Mouse (Mus musculus): Measurements from ENCODE around the gene Suv39h2. TPM values are rescaled to one million over a fixed set of nuclear protein-coding genes. Genes with fewer than 3 reads are reported as not detected.

Suv39h2 gene
- 0.32 and 0.90 TPM in 2 replicates for polyA plus RNA-seq (2012; rRNA removed; ENCODE audit: low replicate concordance)

DNA sequence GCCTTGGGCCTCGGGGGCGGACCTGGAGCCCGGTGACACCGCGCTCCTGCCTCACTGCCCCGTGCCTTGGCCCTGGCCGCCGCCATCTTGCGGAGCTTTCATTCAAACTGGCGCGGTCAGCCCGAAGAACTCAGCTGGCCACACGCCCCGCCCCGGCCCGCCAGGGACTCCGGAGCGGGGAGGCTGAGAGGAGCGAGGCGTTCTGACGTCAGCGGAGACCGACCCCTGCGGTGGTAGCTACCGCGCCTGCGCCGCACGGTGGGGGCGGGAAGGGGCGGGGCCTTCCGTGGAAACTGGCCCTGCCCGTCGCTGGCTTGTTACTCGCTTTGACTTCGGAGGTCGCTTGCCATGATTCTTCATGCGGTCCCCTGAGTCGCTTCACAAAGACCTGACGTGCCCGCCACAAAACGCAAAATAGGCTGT is at the start of gene Suv39h2:
Suv39h2 (minus strand) TSS at position 171 of the 423 bp plus-strand sequence.

GRCm38 (mm10) chr2:3512552-3513454 is 38.0 kb upstream of the Suv39h2 start, which contains the start of the genes Gm45902, Hspa14 and Cdnf:
Gene Gm45902 (minus strand): TSS chr2:3512790.
Gene Hspa14 (minus strand): TSS chr2:3512814.
Gene Cdnf (plus strand): TSS chr2:3513030.

DNA sequence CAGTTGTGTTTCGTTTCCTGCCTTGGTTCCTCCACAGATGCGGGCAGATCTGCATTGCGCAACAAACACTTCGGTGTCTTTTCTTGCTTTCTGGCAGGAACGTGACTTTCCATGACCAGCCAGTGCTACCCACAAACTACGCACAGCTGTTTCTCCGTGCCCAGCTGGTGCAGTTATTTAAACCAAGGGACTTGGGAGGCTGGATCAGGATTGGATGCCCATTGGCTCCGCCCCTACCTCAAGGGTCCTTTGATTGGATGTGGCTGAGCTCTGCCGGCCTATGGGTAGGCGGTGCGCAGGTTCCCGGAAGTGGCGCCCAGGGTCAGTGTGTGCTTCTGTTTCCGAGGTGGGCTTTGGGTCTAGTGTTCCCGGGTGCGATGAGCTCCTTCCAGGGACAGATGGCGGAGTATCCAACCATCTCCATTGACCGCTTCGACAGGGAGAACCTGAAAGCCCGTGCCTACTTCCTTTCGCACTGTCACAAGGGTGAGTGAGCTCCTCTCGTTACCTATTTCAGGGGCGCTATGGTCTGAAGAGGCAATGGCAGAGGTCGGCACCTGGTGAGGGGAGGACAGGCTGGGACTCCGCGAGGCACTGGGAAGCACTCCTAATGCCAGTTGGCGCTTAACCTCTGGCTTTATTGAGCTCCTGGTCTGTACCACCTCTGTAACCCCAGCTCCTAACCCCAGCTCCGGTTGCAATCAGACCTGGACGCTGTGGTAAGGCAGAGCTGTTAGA is 50.8 kb downstream of the Suv39h2 start, which contains the start of gene Dclre1c:
Dclre1c (plus strand) TSS at position 291 of the 738 bp plus-strand sequence.

DNA sequence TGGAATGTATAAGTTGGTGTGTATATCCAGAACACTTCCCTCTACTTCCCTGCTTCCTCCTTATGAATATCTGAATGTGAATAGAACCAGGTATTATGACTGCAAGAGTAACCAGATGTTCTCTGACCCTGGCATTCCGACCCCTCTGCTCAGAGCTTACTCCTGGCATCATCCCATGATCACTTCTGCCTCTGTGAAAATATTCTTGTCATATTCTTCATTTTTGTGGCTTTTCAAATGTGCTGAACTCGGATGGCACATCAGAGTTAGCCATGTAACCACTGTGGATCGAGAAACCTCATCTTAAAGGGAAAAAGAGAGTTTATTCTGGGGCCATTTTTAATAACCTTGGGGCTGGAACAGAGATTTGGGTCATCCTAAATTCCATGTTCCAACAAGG is 52.3 kb downstream of the Suv39h2 start, which contains the start of gene Meig1:
Meig1 (minus strand) TSS at position 101 of the 400 bp plus-strand sequence.

Other genes starting within 250 kb of the Suv39h2 start
- gene Nmt2, start 190.8 kb downstream of the Suv39h2 start, polyA plus RNA-seq (2012; rRNA removed; ENCODE audit: low replicate concordance) = 6.1 and 16.0 TPM in 2 replicates
- gene Rpp38, start 142.4 kb downstream of the Suv39h2 start, polyA plus RNA-seq (2012; rRNA removed; ENCODE audit: low replicate concordance) = 2.7 and 6.3 TPM in 2 replicates
- gene Acbd7, start 138.9 kb downstream of the Suv39h2 start, polyA plus RNA-seq (2012; rRNA removed; ENCODE audit: low replicate concordance) = not detected in 2 replicates
- gene Olah, start 77.8 kb downstream of the Suv39h2 start, polyA plus RNA-seq (2012; rRNA removed; ENCODE audit: low replicate concordance) = not detected in 2 replicates
- not detected in 2 replicates for gene Meig1, start 52.4 kb downstream of the Suv39h2 start, polyA plus RNA-seq (2012; rRNA removed; ENCODE audit: low replicate concordance)
- 4.6 and 11.7 TPM in 2 replicates for gene Dclre1c, start 50.9 kb downstream of the Suv39h2 start, polyA plus RNA-seq (2012; rRNA removed; ENCODE audit: low replicate concordance)
- gene Gm45902, start 37.8 kb upstream of the Suv39h2 start, polyA plus RNA-seq (2012; rRNA removed; ENCODE audit: low replicate concordance) = 1.4 and 1.6 TPM in 2 replicates
- gene Hspa14, start 37.8 kb upstream of the Suv39h2 start, polyA plus RNA-seq (2012; rRNA removed; ENCODE audit: low replicate concordance) = 21.9 and 30.0 TPM in 2 replicates
- gene Cdnf, start 38.0 kb upstream of the Suv39h2 start, polyA plus RNA-seq (2012; rRNA removed; ENCODE audit: low replicate concordance) = 0.65 and 3.9 TPM in 2 replicates
- 15.7 and 24.3 TPM in 2 replicates for gene Fam107b, start 95.5 kb upstream of the Suv39h2 start, polyA plus RNA-seq (2012; rRNA removed; ENCODE audit: low replicate concordance)

Measured in mammary gland, adult 2 months (tissue).